Mouse (Mus musculus) monocyte, adult 5-6 weeks (primary cell): ENCODE measurements around the gene Rtp3. TPM values are rescaled to one million over a fixed set of nuclear protein-coding genes. Genes with fewer than 3 reads are reported as not detected.
A peak's percentile ranks its signal among the peaks of the same experiment; 100 is the strongest.

ENCODE experiments used
- ATAC-seq: fragments of 153-309, 156-312 bp; replicated peaks from 2 replicates; pipeline ENCODE4 v1.8.0; 2017; ENCODE audit warnings: mild to moderate bottlenecking; ENCODE audit not compliant: low TSS enrichment, insufficient number of reproducible peaks, severe bottlenecking, poor library complexity, low FRiP score
- total RNA-seq: library from RNA; stranded (forward); fragments of 200-1000, 200-491, 200-594 nt; gene quantifications from 3 replicates; pipeline ENCODE4 v1.2.3, GENCODE M21; 2017

Rtp3 gene
- not detected in 3 replicates for total RNA-seq

- ATAC-seq, result no peak
Measured at GRCm38 (mm10) chr9:110990204-110990603, at the start of gene Rtp3. TSS of gene Rtp3 (minus strand) at chr9:110990583.

GRCm38 (mm10) chr9:111039966-111040365 lies 49.6 kb upstream of the Rtp3 start:
- no peak for ATAC-seq

GRCm38 (mm10) chr9:111033717-111034116 lies 43.3 kb upstream of the Rtp3 start:
- peak; percentile 59; the same call in 1 of the 2 replicates for ATAC-seq

GRCm38 (mm10) chr9:111026791-111027190 lies 36.4 kb upstream of the Rtp3 start:
- ATAC-seq, result no peak

- no peak for ATAC-seq
Measured at GRCm38 (mm10) chr9:111019022-111019421, 28.6 kb upstream of the Rtp3 start, which contains the start of gene Ltf. TSS of gene Ltf (plus strand) at chr9:111019271.

- no peak for ATAC-seq
Measured at GRCm38 (mm10) chr9:111015658-111016057, 25.3 kb upstream of the Rtp3 start.

- ATAC-seq, result no peak
Measured at GRCm38 (mm10) chr9:111012041-111012440, 21.7 kb upstream of the Rtp3 start.

GRCm38 (mm10) chr9:111011550-111011949 lies 21.2 kb upstream of the Rtp3 start:
- no peak for ATAC-seq

GRCm38 (mm10) chr9:111009763-111010162 lies 19.4 kb upstream of the Rtp3 start:
- no peak for ATAC-seq

- ATAC-seq, result no peak
Measured at GRCm38 (mm10) chr9:111006544-111006943, 16.2 kb upstream of the Rtp3 start.

- no peak for ATAC-seq
Measured at GRCm38 (mm10) chr9:111003279-111003678, 12.9 kb upstream of the Rtp3 start.

- no peak for ATAC-seq
Measured at GRCm38 (mm10) chr9:111001621-111002020, 11.2 kb upstream of the Rtp3 start.

GRCm38 (mm10) chr9:110999856-111000255 lies 9.5 kb upstream of the Rtp3 start:
- no peak for ATAC-seq

GRCm38 (mm10) chr9:110999056-110999455 lies 8.7 kb upstream of the Rtp3 start:
- no peak for ATAC-seq

- peak; percentile 92 for ATAC-seq
Measured at GRCm38 (mm10) chr9:110997245-110997644, 6.9 kb upstream of the Rtp3 start.

- ATAC-seq, result peak; percentile 79
Measured at GRCm38 (mm10) chr9:110994716-110995172, 4.4 kb upstream of the Rtp3 start.

GRCm38 (mm10) chr9:110993281-110993709 lies 2.9 kb upstream of the Rtp3 start:
- no peak for ATAC-seq

GRCm38 (mm10) chr9:110989543-110989942 lies 840 bp downstream of the Rtp3 start:
- no peak for ATAC-seq

- no peak for ATAC-seq
Measured at GRCm38 (mm10) chr9:110989141-110989540, 1.2 kb downstream of the Rtp3 start.

GRCm38 (mm10) chr9:110988078-110988477 lies 2.3 kb downstream of the Rtp3 start:
- ATAC-seq, result no peak

- no peak for ATAC-seq
Measured at GRCm38 (mm10) chr9:110987331-110987730, 3.1 kb downstream of the Rtp3 start.
